ENCODE assay signal across 1 mouse cellular context in genomic region chr15:76960407-76961130, GRCm38 (mm10). TPM values are rescaled to one million over a fixed set of nuclear protein-coding genes. Genes with fewer than 3 reads are reported as not detected.
"Had no signal": no experiment of that assay in that cellular context is flagged by ENCODE, and none has a peak within 500 bp of the region (broad histone marks: within the 10 kb centered on the region; RNA-seq: fewer than 3 reads in every experiment).

No protein-coding gene starts in this region.

RNA-seq across cellular contexts. Expression of gene Zfp647, which starts 35.3 kb away (rescaled TPM):
- total RNA-seq: monocyte, adult 5-6 weeks had no signal
